Mouse (Mus musculus) mouse embryonic stem cell (cell line): ENCODE measurements around the gene Trim80.

ENCODE experiments used
- in situ Hi-C, 2 experiments: fragments of 300-500 bp; cut with MboI; formaldehyde crosslinking; loops; 1 replicate in 1 of 2; 3 replicates in 1 of 2; pipeline ENCODE4 v1.14.3; 2019 to 2020; ENCODE audit warnings: low sequenced_read_pairs in 2 of 2, low pct_unique_long_range_greater_than_20kb in 1 of 2, mixed read lengths in 1 of 2; ENCODE audit not compliant: unreplicated experiment in 1 of 2

The Trim80 gene

DNA sequence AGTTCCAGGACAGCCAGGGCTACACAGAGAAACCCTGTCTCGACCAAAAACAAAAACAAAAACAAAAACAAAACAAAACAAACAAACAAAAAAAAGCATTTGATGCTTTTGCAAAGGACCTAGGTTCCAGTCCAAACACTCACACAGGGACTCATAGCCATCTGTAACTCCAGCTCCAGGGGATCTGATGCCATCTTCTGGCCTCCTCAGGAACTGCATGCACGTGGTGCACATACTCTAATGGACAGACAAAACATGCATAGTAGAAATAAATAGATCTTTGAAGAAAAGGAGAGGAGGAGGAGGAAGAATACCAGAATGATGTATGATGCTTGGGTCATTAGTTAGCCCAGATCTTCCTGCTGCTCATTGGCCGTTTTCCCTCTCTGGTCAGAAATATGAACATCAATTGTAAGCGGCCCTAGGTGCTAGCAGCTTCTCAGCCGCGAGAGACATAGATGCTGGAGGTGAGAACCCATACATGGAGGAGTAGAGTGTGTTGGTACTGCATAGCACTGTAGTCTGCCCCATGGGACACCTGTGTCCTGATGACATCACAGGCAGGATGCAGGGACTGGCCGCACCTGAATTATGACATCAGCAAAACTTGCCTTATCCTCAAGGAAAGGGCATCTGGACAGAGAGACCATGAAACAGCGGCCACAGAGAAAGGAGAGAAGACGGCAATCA, at the start of gene Trim80:
Gene Trim80, plus strand, starts transcription at position 640 of the 690 bp plus-strand sequence.
- in situ Hi-C loops: loop anchor here in 1 of 2 experiments (5.0 kb wide), 1 partner anchor 83 kb away; no protein-coding TSS in a partner anchor

DNA sequence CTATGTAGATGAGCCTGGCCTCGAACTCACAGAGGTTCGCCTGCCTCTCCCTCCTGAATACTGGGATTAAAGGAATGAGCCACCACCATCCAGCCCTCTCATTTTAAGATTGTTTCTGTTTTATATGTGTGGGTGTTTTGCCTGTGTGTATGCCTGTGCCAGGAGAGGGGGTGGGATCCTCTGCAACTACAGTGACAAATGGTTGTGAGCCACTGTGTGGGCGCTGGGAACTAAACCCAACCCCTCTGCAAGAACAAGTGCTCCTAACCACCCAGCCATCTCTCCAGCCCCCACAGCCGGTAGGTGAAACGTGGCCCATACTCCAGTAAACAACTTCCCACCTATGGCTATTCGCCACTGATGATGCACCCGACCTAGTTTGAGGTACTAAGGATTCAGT, 49.0 kb upstream of the Trim80 start:
- in situ Hi-C loops: no loop called here

DNA sequence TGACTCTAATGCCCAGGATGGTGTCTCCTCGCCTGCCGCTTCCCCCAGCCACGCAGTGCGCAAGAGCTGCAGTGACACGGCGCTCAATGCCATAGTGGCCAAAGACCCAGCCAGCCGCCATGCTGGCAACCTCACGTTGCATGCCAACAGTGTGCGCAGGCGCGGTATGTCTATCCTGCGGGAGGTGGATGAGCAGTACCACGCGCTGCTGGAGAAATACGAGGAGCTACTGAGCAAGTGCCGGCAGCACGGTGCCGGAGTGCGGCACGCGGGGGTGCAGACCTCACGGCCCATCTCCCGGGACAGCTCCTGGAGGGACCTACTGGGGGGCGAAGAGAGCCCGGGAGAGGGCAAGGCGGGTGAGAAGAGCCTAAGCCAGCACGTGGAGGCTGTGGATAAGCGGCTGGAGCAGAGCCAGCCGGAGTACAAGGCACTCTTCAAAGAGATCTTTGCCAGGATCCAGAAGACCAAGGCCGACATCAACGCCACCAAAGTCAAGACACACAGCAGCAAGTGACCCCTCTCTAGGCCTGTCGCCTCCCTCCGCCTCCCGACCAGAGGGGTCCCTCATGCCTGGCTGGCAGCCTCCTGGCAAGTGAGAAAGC, 46.5 kb upstream of the Trim80 start:
- in situ Hi-C loops: no loop called here

DNA sequence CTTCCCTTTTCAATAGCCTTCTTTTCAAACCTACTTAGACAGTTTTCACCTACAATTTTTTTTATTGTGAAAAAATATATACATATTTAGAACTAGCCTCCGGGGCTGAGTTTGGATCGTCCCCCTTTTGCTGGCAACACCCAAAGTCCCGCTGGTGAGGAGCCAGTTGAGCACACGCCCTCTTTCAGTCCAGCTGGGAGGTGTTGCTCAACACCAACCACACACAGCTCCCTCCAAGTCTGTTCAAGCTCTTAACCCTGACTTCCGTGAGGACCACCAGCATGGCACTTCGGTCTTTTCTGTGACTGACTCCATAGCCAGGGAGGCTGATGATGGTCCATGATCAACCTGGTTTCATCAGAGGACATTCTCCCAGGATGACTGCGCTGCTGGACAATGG, 42.3 kb upstream of the Trim80 start:
- in situ Hi-C loops: no loop called here

DNA sequence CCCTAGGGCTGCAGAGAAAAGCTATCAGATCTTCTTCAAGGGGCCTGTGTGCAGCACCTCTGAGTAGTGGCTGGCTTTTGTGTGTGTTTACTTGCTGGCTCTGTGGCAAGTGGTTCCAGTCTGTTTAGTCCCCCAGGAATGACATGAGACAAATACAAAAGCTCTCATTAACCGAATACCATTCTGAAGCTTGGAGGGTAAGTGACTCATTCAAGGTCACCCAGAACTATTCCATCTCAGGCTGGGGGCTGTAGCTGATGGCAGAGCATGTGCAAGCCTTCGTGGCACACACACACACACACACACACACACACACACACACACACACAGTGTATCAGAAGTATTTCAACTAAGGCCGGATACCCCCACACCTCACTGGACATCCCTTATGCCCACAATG, 40.2 kb upstream of the Trim80 start:
- in situ Hi-C loops: loop anchor here in 1 of 2 experiments (25.0 kb wide), 1 partner anchor 1462 kb away; the partner anchor contains the start of genes Mfsd11 and Srsf2

DNA sequence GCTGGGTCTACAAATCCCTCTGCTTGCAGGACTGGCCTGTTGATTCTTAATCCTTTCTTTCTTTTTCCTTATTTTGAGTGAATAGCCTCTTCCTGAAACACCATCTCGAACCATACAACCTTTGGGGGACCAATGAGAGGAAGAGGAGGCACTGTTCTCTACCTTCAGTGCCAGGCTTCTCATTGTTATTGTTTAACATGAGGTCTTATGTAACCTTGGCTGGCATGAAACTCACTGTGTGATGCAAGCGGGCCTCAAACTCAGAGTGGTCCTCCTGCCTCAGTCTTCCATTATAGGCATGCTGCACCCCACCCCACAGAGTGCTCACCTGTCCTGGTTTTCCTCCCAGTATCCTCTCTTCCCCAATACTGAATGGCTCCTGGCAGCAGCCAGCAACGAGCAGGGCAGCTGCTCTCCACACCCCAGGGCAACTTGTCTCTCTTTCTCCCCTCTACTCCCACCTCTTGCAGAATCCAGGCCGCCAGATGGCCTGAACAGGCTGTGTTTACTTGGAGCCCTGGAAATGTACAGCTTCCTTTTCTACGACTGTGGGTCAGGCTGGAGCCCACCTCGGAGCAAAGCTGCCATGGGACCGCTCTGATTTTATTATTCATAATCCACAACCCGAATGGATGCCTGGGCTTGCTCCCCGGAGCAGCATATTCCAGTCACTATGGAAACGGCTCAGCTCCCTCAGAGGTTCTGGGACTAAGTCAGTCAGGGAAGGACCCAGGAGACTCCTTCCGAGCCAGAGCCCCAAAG, 39.5 kb upstream of the Trim80 start:
- in situ Hi-C loops: loop anchor here in 1 of 2 experiments (25.0 kb wide), 1 partner anchor 1461 kb away; the partner anchor contains the start of genes Mfsd11 and Srsf2

DNA sequence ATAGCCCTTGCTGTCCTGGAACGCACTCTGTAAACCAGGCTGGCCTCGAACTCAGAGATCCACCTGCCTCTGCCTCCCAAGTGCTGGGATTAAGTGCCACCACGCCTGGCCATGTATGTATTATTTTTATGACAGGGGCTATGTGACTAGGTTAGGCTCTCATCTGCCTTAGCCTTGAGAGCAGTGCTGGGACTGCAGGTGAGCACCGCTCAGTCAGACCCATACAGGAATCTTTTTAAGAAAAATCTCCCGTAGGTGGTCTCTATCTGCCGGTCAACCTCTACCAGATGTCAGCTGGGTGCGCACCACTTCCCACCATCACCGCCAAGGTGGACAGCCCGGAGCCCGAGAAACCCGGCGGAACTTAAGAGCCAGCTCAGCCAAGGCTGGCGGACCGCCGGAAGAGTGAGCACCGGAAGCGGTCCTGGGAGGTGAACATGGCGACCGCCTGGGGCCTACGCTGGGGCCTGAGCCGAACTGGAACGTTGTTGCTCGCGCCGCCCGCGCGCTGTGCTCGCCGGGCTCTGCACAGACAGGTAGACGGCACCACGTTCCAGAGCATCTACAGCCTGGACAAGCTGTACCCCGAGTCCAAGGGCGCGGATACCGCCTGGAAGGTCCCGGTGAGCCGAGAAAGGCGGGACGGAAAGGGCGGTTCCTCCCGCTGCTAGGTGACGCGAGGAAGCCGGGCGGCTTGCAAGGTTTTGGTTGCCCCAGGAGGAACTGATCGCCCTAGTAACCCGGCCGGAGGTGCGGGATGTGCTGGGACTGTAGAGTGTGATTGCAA, 36.8 kb upstream of the Trim80 start, which contains the start of gene Mrpl58:
Gene Mrpl58, plus strand, starts transcription at position 415 of the 787 bp plus-strand sequence.
- in situ Hi-C loops: loop anchor here in 1 of 2 experiments (25.0 kb wide), 1 partner anchor 1459 kb away; the partner anchor contains the start of genes Mfsd11 and Srsf2

DNA sequence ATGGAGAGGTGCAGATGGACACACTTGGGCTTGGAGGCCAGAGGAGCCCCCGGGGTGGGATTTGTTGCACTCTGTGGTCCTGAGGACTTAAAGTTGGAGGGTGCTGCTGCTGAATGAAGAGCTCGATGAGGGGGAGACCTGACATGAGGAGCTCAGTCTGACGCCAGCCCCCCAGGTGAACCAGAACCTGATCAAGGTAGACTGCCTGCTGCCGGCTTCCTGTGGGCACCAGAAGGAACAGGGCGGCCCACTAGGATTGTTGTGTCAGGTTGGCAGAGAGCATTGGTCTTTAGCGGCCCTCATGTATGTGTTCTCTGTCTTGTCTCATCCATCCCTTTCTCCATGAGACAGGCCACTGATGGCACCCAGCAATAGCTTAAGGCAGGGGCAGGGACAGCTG, 34.6 kb upstream of the Trim80 start:
- in situ Hi-C loops: loop anchor here in 1 of 2 experiments (25.0 kb wide), 1 partner anchor 1457 kb away; the partner anchor contains the start of genes Mfsd11 and Srsf2

DNA sequence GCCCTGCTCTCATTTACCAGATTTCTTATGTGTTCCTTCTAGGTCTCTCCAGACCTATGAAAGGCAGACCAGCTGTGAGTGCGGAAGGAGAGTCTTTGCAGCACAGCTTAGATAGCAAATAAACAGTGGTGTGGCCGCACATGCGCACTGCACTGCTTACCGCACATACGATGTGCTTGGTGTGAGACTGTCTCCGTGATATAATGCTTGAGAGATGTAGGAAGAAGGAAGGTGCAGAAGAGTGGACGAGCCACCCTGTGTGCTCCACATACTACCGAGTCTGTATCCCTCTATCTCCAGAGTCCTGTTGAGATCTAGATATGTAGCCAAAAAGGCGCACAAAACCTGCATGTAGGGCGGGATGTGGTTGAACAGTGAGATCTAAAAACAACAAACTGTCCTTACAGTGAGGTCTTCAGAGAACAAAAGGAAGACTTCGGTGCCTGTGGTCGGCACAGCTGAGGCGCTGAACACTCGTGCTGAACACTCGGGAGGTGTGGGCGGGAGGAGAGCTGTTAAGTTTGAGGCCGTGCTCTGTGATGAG, 33.4 kb upstream of the Trim80 start:
- in situ Hi-C loops: loop anchor here in 1 of 2 experiments (25.0 kb wide), 1 partner anchor 1455 kb away; the partner anchor contains the start of genes Mfsd11 and Srsf2

DNA sequence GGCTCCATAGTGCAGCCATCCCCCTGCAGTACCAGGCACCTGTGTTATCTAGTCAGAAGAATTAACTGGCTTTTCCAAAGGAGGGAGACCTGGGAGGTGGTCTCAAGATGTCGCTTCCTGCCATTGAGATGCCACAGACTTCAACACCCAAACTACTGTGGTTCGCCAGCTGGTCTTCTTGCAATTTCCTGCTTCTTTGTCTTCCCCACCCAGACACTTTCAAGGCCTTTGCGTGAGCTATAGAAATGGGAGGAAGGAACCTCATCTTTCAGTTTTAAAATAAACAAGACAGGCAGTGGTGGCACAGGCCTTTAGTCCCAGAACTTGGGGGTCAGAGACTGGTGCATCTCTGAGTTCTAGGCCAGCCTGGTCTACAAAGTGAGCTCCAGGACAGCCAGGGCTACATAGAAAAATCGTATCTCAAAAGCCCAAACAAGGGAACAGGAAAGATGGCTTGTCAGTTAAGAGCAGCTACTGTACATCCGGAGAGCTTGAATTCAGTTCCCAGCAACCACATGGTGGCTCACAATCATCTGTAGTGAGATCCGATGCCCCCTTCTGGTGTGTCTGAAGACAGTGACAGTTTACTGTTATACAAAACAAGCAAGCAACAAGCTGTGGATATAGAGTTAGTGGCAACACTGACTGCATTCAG, 32.0 kb upstream of the Trim80 start:
- in situ Hi-C loops: loop anchor here in 1 of 2 experiments (25.0 kb wide), 1 partner anchor 1454 kb away; the partner anchor contains the start of genes Mfsd11 and Srsf2

DNA sequence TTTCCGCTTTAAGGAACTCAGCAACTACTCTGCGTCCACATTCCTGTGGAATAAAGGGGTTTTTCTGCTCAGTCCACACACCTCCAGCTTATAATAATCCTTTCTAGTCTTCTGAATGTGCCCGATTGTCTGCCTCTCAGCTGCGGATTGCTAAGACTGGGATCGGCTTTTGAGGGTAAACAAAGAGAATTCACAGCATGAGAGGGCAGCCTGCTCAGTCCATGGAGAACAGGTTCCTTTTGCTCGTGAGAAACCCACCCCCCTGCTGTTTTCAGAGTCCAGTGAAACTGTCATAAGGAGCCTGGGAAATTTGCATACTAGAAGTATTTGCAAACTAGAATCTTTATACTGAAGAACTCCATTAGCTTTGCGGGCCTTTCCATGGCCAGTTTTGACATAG, 30.8 kb upstream of the Trim80 start:
- in situ Hi-C loops: loop anchor here in 1 of 2 experiments (25.0 kb wide), 1 partner anchor 1453 kb away; the partner anchor contains the start of genes Mfsd11 and Srsf2

DNA sequence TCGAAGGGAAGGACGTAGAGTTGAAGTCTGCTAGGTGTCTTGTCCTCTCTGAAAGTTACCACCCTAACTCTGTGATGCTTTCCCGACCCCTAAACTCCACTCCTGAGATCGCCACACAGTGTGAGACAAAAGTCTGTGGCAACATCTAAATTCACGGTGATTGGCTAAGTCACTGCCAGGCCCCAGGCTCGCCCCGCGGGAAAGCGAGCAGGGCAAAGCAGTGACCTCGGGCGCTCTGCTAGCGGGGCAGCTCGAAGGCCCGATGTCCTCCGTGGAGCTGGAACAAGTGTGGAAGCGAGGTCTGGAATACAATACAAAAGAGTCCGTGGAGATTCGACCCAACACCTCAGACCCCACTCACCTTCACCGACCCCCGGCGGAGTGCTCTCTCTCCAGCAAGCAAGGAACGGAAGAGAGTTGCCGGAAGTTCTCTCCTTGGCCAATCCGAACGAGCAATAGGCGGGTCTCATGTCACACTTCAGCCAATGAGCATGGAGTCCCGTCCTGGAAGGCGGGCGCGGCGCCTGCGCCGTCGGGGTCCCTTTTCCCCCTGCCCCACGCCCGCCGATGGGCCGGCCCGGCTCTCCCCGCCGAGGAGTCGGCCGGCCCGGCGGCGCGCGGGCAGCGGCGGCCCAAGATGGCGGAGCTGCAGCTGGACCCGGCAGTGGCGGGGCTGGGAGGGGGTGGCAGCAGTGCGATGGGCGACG, 20.7 kb upstream of the Trim80 start, which contains the start of the genes Atp5h and Kctd2:
Gene Atp5h, minus strand, starts transcription at position 432 of the 707 bp plus-strand sequence.
Gene Kctd2, plus strand, starts transcription at position 598 of the 707 bp plus-strand sequence.
- in situ Hi-C loops: loop anchor here in 1 of 2 experiments (25.0 kb wide), 1 partner anchor 1443 kb away; the partner anchor contains the start of genes Mfsd11 and Srsf2

DNA sequence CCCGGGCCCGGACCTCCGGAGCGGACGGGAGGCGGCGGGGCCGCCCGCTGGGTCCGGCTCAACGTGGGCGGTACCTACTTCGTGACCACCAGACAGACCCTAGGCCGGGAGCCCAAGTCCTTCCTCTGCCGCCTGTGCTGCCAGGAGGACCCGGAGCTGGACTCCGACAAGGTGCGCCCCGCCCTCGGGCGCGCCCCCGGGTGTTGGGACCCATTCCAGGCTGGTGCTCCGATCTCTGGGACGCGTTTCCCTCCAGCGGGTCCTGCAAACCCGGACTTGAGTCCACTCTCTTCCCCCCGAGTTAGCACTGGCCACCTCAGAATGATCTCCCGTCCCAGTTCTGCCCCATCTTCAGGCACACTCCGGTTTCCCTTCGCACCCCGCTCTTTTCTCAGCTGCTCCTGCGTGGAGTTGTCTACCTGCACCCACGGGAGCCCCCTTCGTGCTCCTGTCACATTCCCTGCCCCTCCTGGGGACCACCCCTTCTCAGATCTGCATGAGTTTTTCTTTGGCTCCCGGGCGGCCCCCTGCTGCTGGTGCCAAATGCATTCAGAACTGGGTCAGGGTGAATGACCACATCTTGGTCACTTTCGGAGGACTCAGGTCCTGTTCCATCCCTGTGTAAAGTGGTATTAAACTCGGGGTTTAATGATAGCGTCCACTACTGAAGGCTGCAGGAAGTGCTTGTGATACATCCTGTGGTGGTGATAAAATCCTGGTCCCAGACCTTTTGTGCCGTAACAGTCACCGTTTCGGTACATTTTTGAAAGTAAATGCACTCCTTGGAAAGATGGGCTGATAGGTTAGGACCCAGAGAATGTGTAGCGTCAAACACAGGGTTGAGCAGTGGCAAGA, 19.8 kb upstream of the Trim80 start:
- in situ Hi-C loops: loop anchor here in 1 of 2 experiments (25.0 kb wide), 1 partner anchor 1442 kb away; the partner anchor contains the start of genes Mfsd11 and Srsf2

DNA sequence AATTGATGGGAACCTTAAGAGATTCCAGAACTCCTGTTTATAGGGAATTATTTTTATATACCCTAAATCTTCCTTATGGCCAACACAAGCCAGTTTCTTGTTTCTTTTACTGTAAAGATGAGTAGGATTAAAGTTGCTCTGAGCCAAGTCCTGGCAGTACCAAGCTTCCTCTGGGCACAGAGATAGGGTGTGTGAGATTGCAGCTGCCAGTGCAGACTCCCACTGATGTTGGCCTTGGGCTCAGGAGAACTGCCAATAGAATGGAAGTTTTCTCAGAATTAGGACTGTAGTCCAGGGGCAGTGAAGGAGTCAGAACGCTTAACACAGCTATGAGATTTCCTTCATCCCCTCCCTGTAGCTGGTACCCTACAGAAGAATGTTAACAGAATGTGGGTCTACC, 19.0 kb upstream of the Trim80 start:
- in situ Hi-C loops: loop anchor here in 1 of 2 experiments (25.0 kb wide), 1 partner anchor 1441 kb away; the partner anchor contains the start of genes Mfsd11 and Srsf2

DNA sequence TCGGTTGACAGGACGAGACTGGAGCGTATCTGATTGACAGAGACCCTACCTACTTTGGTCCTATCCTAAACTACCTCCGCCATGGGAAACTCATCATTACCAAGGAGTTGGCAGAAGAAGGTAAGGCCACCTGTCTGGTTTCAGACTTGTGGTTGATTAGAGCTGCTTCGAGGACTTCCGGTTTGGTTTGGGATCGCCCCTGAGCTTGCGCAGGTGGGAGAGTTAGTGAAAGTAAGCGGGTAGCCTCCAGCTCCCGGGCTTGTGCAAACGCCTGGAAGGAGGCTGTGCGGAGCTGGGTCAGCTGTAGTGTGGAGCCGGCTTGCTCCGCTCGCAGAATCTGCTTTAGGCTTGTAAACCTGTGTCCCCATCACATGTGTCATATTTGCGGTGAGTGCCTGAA, 18.4 kb upstream of the Trim80 start:
- in situ Hi-C loops: loop anchor here in 1 of 2 experiments (25.0 kb wide), 1 partner anchor 1440 kb away; the partner anchor contains the start of genes Mfsd11 and Srsf2
